Mouse (Mus musculus): ENCODE results near the gene Gm31571. TPM values are rescaled to one million over a fixed set of nuclear protein-coding genes. Genes with fewer than 3 reads are reported as not detected.

Gm31571 gene
- not detected in 2 replicates for polyA plus RNA-seq (2015; fragmentation: Nextera tagmentation; extraction: Ambion mirVana)

GRCm38 (mm10) chrY:22051253-22051652, at the start of gene Gm31571:
Gm31571 (minus strand) TSS chrY:22051353.

Measured in neural tube, postnatal 0 days (tissue).